Mouse (Mus musculus): ENCODE results near the gene Col5a2.

Col5a2 gene

GRCm38 (mm10) chr1:45429145-45429544 lies 73.9 kb downstream of the Col5a2 start:
- in situ Hi-C loops (cut with MboI, MseI), result loop anchor here (5.0 kb wide), 1 partner anchor 338 kb away; no protein-coding TSS in a partner anchor

GRCm38 (mm10) chr1:45423915-45424314 lies 79.2 kb downstream of the Col5a2 start:
- in situ Hi-C loops (cut with MboI, MseI), result no loop called here

DNA sequence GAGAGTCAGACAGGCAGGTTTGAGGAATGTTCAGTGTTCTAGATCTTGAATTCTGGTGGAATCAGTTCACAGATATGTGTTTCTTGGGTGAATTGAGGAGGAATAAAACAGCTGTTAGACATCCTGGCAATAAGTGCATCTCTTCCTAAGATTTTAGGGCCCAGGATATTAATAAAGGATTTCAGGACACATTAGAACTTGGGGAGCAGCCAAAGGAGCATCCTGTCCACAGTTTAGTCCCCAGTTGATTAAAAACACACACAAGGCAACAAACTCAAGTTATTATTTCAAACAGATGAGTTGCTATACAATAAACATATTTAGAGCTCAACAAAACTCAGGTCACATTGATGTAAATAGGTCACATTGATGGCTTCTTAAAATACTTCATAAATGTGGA lies 82.5 kb downstream of the Col5a2 start:
- in situ Hi-C loops (cut with MboI, MseI), result no loop called here

GRCm38 (mm10) chr1:45419858-45420257 lies 83.2 kb downstream of the Col5a2 start:
- in situ Hi-C loops (cut with MboI, MseI), result no loop called here

- in situ Hi-C loops (cut with MboI, MseI), result no loop called here
Observed at GRCm38 (mm10) chr1:45381866-45382265, 121.2 kb downstream of the Col5a2 start.

GRCm38 (mm10) chr1:45379992-45380690 lies 122.9 kb downstream of the Col5a2 start:
- in situ Hi-C loops (cut with MboI, MseI), result no loop called here

GRCm38 (mm10) chr1:45365427-45365826 lies 137.7 kb downstream of the Col5a2 start:
- in situ Hi-C loops (cut with MboI, MseI), result loop anchor here (10.0 kb wide), 1 partner anchor 309 kb away; no protein-coding TSS in a partner anchor

DNA sequence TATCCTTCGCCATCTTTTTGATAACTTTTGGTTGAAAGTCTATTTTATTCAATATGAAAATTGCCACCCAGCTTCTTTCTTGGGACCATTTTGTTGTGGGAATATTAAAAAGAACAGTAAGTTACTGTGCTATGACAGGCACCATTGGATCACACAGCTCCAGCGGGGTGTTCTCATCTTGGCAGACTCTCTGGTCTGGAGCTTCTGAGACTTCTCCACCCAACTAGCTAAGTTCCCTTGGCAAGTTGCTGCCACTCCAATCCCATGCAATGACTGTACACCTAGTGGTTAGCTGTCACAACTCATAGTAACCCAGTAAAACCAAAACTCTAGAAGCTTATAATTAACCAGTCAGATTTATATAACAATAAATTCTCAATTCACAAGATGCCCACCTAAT lies 139.8 kb downstream of the Col5a2 start:
- in situ Hi-C loops (cut with MboI, MseI), result loop anchor here (10.0 kb wide), 1 partner anchor 312 kb away; no protein-coding TSS in a partner anchor

- in situ Hi-C loops (cut with MboI, MseI), result loop anchor here (10.0 kb wide), 1 partner anchor 315 kb away; no protein-coding TSS in a partner anchor
Observed at GRCm38 (mm10) chr1:45359673-45360072, 143.4 kb downstream of the Col5a2 start.

- in situ Hi-C loops (cut with MboI, MseI), result no loop called here
Observed at GRCm38 (mm10) chr1:45359147-45359546, 143.9 kb downstream of the Col5a2 start.

GRCm38 (mm10) chr1:45358020-45358419 lies 145.1 kb downstream of the Col5a2 start:
- in situ Hi-C loops (cut with MboI, MseI), result no loop called here

DNA sequence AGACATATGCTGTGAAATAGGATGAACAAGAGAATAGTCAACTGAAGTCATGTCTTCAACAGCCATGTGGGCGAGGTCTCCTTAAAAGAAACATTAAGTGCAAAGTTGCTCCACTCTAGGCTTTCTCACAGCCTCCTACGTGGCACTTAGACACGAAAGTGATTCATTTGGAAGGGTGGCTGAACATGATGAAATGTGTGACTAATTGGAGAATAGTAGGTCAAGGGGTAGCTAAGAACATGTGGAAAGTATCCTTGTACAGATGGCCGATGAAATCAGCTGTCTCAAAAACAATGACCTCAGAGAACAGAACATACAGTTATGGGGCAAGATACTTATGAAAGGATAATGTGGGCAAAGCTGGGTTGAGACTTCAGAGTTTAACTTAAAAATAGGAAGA lies 147.1 kb downstream of the Col5a2 start:
- in situ Hi-C loops (cut with MboI, MseI), result no loop called here

GRCm38 (mm10) chr1:45329149-45329548 lies 173.9 kb downstream of the Col5a2 start:
- in situ Hi-C loops (cut with MboI, MseI), result no loop called here
